Mouse (Mus musculus) cortical plate, adult 2 months (tissue): ENCODE results near the gene Smg5.

Experiments used
- CTCF ChIP-seq: fragments of 200-500 bp; IDR thresholded peaks from 2 replicates; pipeline ENCODE4 v1.5.1; 2011; ENCODE audit warnings: mild to moderate bottlenecking, control low read depth, low read length; ENCODE audit not compliant: insufficient read depth; ENCODE audit errors: extremely low read depth
- POLR2A ChIP-seq: fragments of 200-500 bp; IDR thresholded peaks from 2 replicates; pipeline ENCODE4 v1.6.1; 2011; ENCODE audit warnings: mild to moderate bottlenecking, low read length, control low read depth; ENCODE audit not compliant: insufficient read depth; ENCODE audit errors: extremely low read depth

- TF ChIP-seq POLR2A (no peak), CTCF (no peak)
These were observed 2.9 kb downstream of the Smg5 start for GRCm38 (mm10) chr3:88339006-88339405.
